Mouse (Mus musculus): ENCODE results near the gene 1700023F06Rik. TPM values are rescaled to one million over a fixed set of nuclear protein-coding genes. Genes with fewer than 3 reads are reported as not detected.
A peak's percentile ranks its signal among the peaks of the same experiment; 100 is the strongest.

1700023F06Rik gene
- polyA plus RNA-seq, 1 experiment, result not detected

DNA sequence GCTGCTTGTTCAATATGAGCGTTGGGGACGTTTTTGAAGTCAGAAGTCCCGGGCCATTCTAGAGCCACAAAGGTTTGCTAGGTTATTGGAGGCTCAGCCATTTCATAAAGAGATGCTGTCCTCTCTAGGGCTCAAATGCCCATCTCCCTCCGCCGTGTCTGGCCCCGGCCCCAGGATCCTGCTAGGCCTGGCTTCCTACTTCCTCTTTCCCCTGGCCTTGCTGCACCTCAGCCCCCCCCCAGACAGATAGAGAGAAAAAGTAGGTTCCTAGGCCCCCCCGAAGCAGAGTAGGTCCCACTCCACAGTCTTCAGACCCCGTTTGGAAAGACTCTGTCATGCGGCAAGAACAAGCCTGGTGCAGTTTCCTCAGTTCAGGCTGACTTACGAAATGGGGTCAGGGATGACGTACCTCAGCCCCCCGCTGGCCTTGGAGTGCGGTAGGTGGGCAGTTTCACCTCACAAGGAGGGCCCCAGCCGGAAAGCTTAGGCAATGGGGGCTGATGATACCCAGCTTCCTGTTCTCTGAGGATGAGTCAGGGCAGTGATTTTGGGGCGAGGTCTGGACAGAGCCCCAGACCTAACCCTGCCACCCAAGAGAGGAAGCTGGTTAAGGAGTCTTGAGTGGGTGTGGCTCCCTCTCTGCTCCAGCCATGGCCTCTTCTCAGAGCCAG, 30.4 kb downstream of the 1700023F06Rik start:
- peaks cover 10% of the 10 kb centered on the region for H3K4me1 ChIP-seq (ENCODE audit: control insufficient read depth, insufficient read depth, low read length)
- peak overlapping the region; percentile 96 for H3K27ac ChIP-seq (ENCODE audit: control insufficient read depth, insufficient read depth, low read depth, low read length, poor library complexity)
- WGBS, result 14% methylated on average over 15 of the region's 15 CpGs
- H3K4me3 ChIP-seq (replicated peaks; ENCODE audit: control insufficient read depth, low read depth, low read length), result peak overlapping the region; percentile 33
- TF ChIP-seq POLR2A (IDR thresholded peaks at IDR 0.05; ENCODE audit: borderline replicate concordance, control insufficient read depth, low read depth, low read length) (no peak), CTCF (IDR thresholded peaks at IDR 0.05; ENCODE audit: control insufficient read depth, insufficient read depth, low read length) (no peak)

DNA sequence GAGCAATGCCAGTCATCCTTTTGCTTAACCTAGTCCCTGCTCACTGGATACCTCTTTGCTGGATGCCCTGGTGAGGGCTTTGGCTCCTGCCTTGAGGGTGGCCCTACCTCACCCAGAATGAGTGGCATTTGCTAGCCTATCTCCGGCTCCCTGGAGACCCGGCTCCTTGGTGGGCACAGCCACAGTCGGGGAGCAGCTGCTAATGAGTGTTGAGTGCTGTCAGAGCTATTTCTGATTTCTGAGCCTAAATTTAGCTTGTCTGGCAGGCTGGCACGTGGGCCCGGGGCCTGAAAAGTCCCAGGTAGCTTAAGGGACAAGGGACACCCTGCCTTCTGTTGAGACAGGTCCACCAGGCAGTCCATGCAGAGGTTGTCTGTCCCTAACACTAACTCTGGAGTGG, 31.1 kb downstream of the 1700023F06Rik start:
- peaks cover 9% of the 10 kb centered on the region for H3K4me1 ChIP-seq (ENCODE audit: control insufficient read depth, insufficient read depth, low read length)
- TF ChIP-seq POLR2A (IDR thresholded peaks at IDR 0.05; ENCODE audit: borderline replicate concordance, control insufficient read depth, low read depth, low read length), result no peak
- no peak for TF ChIP-seq CTCF (IDR thresholded peaks at IDR 0.05; ENCODE audit: control insufficient read depth, insufficient read depth, low read length)

DNA sequence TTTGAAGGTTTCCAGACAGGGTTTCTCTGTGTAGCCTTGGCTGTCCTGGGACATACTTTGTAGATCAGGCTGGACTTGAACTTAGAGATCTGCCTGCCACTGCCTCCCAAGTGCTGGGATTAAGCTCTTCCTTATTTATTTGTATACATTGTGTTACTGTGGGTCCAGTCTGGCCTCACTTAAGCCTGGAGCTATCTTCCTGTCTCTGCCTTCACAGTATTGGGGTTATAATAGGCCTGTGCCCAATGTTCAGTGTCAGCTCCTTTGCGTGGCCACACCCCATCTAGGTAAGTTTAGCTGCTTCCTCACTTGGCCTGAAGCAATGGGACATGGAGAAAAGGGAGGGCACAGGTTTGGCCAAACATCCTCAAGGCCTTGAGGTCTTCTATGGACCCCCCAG, 31.8 kb downstream of the 1700023F06Rik start:
- peak overlapping the region; percentile 6 for H3K4me3 ChIP-seq (replicated peaks; ENCODE audit: control insufficient read depth, low read depth, low read length)
- H3K4me1 ChIP-seq (ENCODE audit: control insufficient read depth, insufficient read depth, low read length), result peaks cover 9% of the 10 kb centered on the region
- peak overlapping the region; percentile 96 for H3K27ac ChIP-seq (ENCODE audit: control insufficient read depth, insufficient read depth, low read depth, low read length, poor library complexity)
- no peak for TF ChIP-seq CTCF (IDR thresholded peaks at IDR 0.05; ENCODE audit: control insufficient read depth, insufficient read depth, low read length)
- no peak for TF ChIP-seq POLR2A (IDR thresholded peaks at IDR 0.05; ENCODE audit: borderline replicate concordance, control insufficient read depth, low read depth, low read length)
- 50% methylated on average over 1 of the region's 1 CpGs for WGBS

More for the DNA sequence above, 31.1 kb downstream of the 1700023F06Rik start:
- Histone ChIP-seq H3K4me3 (replicated peaks; ENCODE audit: control insufficient read depth, low read depth, low read length) (peak overlapping the region; percentile 8), H3K27ac (ENCODE audit: control insufficient read depth, insufficient read depth, low read depth, low read length, poor library complexity) (peak overlapping the region; percentile 96)
- WGBS, result 35% methylated on average over 5 of the region's 5 CpGs

DNA sequence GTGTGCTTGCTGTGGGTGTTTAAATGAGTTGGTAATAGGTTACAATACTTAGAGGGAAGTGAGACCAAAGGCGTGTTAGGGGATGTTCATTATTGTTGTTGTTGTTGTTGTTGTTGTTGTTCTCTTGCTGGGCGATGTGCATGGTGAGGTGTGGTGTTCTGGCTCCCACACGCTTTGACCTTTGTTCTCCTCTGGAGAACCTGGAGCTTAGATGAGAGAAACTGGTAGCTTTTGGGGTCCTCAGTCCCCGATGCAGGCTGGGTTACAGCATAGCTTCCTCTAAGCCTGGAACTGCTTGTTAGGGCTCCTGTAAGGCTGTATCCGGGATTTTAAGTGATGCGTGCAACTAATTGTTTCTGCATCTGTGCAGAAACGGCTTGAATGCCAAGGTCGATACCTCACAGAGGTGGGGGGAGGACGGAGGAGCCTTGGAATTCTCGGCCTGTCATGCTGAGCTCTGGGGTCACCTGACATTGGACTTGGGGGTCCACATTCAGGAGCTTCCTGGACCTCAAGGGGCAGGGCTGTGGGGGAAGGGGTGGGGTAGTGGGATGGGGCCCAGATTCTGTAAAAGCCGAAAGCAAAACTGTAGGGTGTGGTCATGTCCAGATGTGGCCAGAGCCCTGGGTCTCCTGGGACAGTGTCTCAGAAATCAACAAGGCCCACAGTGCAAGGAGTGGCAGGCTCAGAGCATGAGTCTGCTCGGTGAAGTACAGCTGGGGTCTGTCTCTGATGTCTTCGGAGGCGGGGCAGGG, 32.5 kb downstream of the 1700023F06Rik start:
- Histone ChIP-seq H3K27ac (ENCODE audit: control insufficient read depth, insufficient read depth, low read depth, low read length, poor library complexity) (peak overlapping the region; percentile 96), H3K4me3 (replicated peaks; ENCODE audit: control insufficient read depth, low read depth, low read length) (peak overlapping the region; percentile 57), H3K4me1 (ENCODE audit: control insufficient read depth, insufficient read depth, low read length) (peaks cover 9% of the 10 kb centered on the region)
- TF ChIP-seq CTCF (IDR thresholded peaks at IDR 0.05; ENCODE audit: control insufficient read depth, insufficient read depth, low read length) (no peak), POLR2A (IDR thresholded peaks at IDR 0.05; ENCODE audit: borderline replicate concordance, control insufficient read depth, low read depth, low read length) (no peak)
- WGBS, result 28% methylated on average over 14 of the region's 14 CpGs

DNA sequence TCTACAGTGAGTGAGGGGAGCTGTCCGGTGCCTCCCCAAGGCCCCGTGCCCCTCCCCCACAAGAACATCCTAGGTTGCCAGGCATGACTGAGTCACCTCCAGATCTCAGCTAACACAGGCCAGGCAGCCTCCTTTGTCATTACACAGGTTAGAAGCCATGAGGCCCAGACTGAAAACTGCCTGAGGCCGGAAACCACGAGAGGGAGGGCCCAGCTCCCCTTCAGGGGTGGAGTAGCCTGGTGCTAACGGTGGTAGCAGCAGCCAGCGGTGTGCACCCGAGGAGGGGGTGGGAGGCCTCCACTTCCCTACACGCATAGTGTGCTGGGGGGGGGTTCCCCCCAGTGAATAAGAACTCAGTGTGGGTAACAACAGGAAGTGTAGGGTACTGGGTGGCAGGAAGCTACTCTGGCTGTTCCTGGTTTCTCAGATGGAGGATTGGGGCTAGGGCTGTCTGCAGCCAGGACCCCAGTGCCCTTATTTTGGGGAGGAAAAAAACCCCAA, 33.4 kb downstream of the 1700023F06Rik start:
- TF ChIP-seq POLR2A (IDR thresholded peaks at IDR 0.05; ENCODE audit: borderline replicate concordance, control insufficient read depth, low read depth, low read length) (peak; percentile 27; the same call in 1 of the 2 replicates), CTCF (IDR thresholded peaks at IDR 0.05; ENCODE audit: control insufficient read depth, insufficient read depth, low read length) (no peak)
- H3K27ac ChIP-seq (ENCODE audit: control insufficient read depth, insufficient read depth, low read depth, low read length, poor library complexity), result peak overlapping the region; percentile 96
- 1% methylated on average over 8 of the region's 8 CpGs for WGBS
- peak overlapping the region; percentile 67 for H3K4me3 ChIP-seq (replicated peaks; ENCODE audit: control insufficient read depth, low read depth, low read length)
- H3K4me1 ChIP-seq (ENCODE audit: control insufficient read depth, insufficient read depth, low read length), result peaks cover 9% of the 10 kb centered on the region

DNA sequence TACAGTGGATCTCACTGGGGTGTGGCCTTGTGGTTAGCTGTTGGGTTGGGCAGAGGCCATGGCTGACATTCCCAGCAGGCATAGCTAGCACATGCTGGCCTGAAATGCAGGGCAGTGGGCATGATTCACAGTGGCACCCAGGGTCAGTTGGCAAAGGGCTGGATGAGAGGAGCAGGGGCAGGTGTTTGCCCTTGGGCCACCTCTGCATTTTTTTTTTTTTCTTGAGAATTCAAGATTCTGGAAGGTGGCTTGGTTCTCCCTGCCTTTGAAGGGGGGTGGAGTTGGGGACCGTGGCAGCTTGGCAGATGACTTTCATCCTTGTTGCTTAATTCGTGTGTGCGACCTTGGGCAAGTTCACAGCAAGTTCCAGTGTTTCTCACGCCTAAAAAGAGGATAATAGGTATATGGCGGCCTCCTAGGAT, 33.9 kb downstream of the 1700023F06Rik start:
- no peak for TF ChIP-seq CTCF (IDR thresholded peaks at IDR 0.05; ENCODE audit: control insufficient read depth, insufficient read depth, low read length)
- TF ChIP-seq POLR2A (IDR thresholded peaks at IDR 0.05; ENCODE audit: borderline replicate concordance, control insufficient read depth, low read depth, low read length), result no peak
- Histone ChIP-seq H3K27ac (ENCODE audit: control insufficient read depth, insufficient read depth, low read depth, low read length, poor library complexity) (peak overlapping the region; percentile 96), H3K4me3 (replicated peaks; ENCODE audit: control insufficient read depth, low read depth, low read length) (peak overlapping the region; percentile 67), H3K4me1 (ENCODE audit: control insufficient read depth, insufficient read depth, low read length) (peaks cover 9% of the 10 kb centered on the region)
- WGBS, result 5% methylated on average over 5 of the region's 5 CpGs

DNA sequence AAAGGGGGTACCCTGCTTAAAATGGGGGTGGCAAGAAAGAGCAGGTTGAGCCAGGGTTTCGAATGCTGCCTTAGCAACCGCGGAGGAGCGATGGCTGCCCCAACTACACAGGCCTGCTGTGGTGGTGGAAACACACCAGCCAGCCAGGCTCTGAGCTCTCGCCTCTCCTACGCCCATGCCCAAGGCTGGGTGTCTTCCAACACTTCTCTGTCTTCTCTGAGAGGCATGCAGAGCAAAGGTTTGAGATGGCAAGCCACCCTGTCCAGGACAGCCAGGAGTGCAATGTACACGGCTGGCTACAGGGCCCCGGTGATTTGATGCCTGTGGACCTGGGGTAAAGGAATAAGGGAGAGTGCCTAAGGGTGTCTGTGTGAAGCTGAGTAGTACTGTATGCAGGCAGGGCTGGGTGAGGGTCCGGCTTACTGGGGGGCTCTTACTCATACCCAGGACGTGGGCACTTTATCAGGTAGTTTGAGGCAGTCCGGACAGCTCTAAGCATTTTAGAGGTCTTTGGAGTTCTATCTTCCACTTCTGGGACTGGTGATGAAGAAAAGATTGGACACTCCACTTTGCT, 34.5 kb downstream of the 1700023F06Rik start:
- 38% methylated on average over 11 of the region's 11 CpGs for WGBS
- TF ChIP-seq POLR2A (IDR thresholded peaks at IDR 0.05; ENCODE audit: borderline replicate concordance, control insufficient read depth, low read depth, low read length) (no peak), CTCF (IDR thresholded peaks at IDR 0.05; ENCODE audit: control insufficient read depth, insufficient read depth, low read length) (no peak)
- Histone ChIP-seq H3K4me1 (ENCODE audit: control insufficient read depth, insufficient read depth, low read length) (peaks cover 9% of the 10 kb centered on the region), H3K27ac (ENCODE audit: control insufficient read depth, insufficient read depth, low read depth, low read length, poor library complexity) (peak overlapping the region; percentile 96), H3K4me3 (replicated peaks; ENCODE audit: control insufficient read depth, low read depth, low read length) (peak overlapping the region; percentile 68)
